In the genomic region with DNA sequence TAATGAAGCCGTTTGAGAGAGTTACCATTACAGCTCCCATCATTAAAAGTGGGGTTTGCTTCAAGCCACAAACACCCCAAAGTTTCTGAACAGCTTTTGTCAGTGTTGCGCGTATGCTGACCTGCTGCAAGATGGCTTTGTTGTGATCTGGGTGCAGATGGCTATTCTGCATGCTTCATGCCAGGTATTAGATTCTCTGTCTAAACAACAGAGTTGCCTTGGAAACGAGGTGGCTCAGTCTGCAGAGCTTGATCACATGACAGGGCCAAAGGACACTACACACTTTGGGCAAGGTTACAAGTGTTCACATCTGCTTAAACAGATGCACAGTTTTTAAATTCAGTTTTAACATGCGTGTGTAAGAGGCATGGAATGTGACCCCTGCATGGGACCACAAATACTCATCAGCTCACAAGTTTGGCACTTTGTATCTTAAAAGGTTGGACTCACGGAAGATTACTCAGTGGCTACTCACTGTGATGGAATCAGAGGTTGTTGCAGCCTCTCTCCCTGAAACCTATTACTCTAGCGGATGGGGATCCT, we compare ENCODE assay signal across 28 mouse cellular contexts.
DNase-seq lines count a peak whose midpoint lies in the region; ATAC-seq and TF ChIP-seq lines count a peak whose summit lies in the region.
"Had no signal": no experiment of that assay in that cellular context is flagged by ENCODE, and none has a peak within 500 bp of the region (broad histone marks: within the 10 kb centered on the region; RNA-seq: fewer than 3 reads in every experiment).

No protein-coding gene starts in this region.

- 0 out of 2 replicates have a peak, but pooled peaks cover 3% of the 10 kb centered on the region for H3K4me1 ChIP-seq in forebrain, postnatal 0 days (ENCODE audit: insufficient read depth)
- H3K4me1 ChIP-seq in forebrain, embryonic 12.5 days: peaks cover 17% of the 10 kb centered on the region
- peaks cover 6% of the 10 kb centered on the region; the same call in 1 of the 2 replicates for H3K4me1 ChIP-seq in midbrain, embryonic 11.5 days (ENCODE audit: control insufficient read depth, insufficient read depth, low read length)
- H3K4me1 ChIP-seq in midbrain, embryonic 13.5 days (replicated peaks): 0 out of 2 replicates have a peak, but pooled peaks cover 11% of the 10 kb centered on the region
- H3K4me1 ChIP-seq in limb, embryonic 13.5 days: peaks cover 67% of the 10 kb centered on the region
- H3K4me1 ChIP-seq: liver, embryonic 13.5 days had no signal

- TF ChIP-seq CTCF in forebrain, postnatal 0 days (IDR thresholded peaks at IDR 0.05; ENCODE audit: low read depth): no peak
- TF ChIP-seq CTCF in layer of hippocampus, adult 2 months (conservative IDR thresholded peaks at IDR 0.05): no peak

- no peaks in the 10 kb centered on the region for H3K36me3 ChIP-seq in forebrain, postnatal 0 days (ENCODE audit: insufficient read depth)
- H3K36me3 ChIP-seq in forebrain, embryonic 12.5 days (replicated peaks): no peaks in the 10 kb centered on the region
- H3K36me3 ChIP-seq in midbrain, embryonic 11.5 days (ENCODE audit: control insufficient read depth, insufficient read depth, low read length): no peaks in the 10 kb centered on the region
- no peaks in the 10 kb centered on the region for H3K36me3 ChIP-seq in midbrain, embryonic 13.5 days
- no peaks in the 10 kb centered on the region for H3K36me3 ChIP-seq in limb, embryonic 13.5 days
- H3K36me3 ChIP-seq: forebrain, embryonic 15.5 days; G1E; heart, embryonic 12.5 days; hindbrain, embryonic 12.5 days; liver, embryonic 13.5 days; neural tube, embryonic 12.5 days had no signal

- H3K9me3 ChIP-seq in forebrain, postnatal 0 days (ENCODE audit: low read length): no peaks in the 10 kb centered on the region
- no peaks in the 10 kb centered on the region for H3K9me3 ChIP-seq in forebrain, embryonic 12.5 days
- H3K9me3 ChIP-seq in midbrain, embryonic 11.5 days (ENCODE audit: control insufficient read depth, low read length): no peaks in the 10 kb centered on the region
- H3K9me3 ChIP-seq in midbrain, embryonic 13.5 days: no peaks in the 10 kb centered on the region
- no peaks in the 10 kb centered on the region for H3K9me3 ChIP-seq in limb, embryonic 13.5 days
- H3K9me3 ChIP-seq: forebrain, embryonic 15.5 days; heart, embryonic 12.5 days; hindbrain, embryonic 12.5 days; liver, embryonic 13.5 days; megakaryocyte, embryonic 14.5 days; neural tube, embryonic 12.5 days had no signal

- WGBS in forebrain, postnatal 0 days: 59% methylated on average over 7 of the region's 7 CpGs
- WGBS in forebrain, embryonic 12.5 days: 76% methylated on average over 7 of the region's 7 CpGs
- WGBS in midbrain, embryonic 11.5 days: 80% methylated on average over 7 of the region's 7 CpGs
- WGBS in midbrain, embryonic 13.5 days: 71% methylated on average over 7 of the region's 7 CpGs
- WGBS in limb, embryonic 13.5 days: 55% methylated on average over 7 of the region's 7 CpGs

- no peak overlapping the region for H3K27ac ChIP-seq in forebrain, postnatal 0 days (ENCODE audit: low read depth, low read length)
- no peak overlapping the region for H3K27ac ChIP-seq in forebrain, embryonic 12.5 days
- no peak overlapping the region for H3K27ac ChIP-seq in midbrain, embryonic 11.5 days (ENCODE audit: low read depth, low read length)
- H3K27ac ChIP-seq in midbrain, embryonic 13.5 days: no peak overlapping the region
- peak overlapping the region; percentile 69; the same call in 1 of the 2 replicates for H3K27ac ChIP-seq in limb, embryonic 13.5 days
- H3K27ac ChIP-seq in layer of hippocampus, adult 2 months: no peak overlapping the region
- H3K27ac ChIP-seq: forebrain, embryonic 15.5 days; hindbrain, embryonic 12.5 days; liver, embryonic 13.5 days; neural tube, embryonic 12.5 days had no signal

- no peak for DNase-seq in forebrain, postnatal 0 days
- DNase-seq in midbrain, embryonic 11.5 days (ENCODE audit: low spot score, missing footprints): peak; percentile 61
- DNase-seq in left cerebral cortex, adult 11 months (ENCODE audit: low spot score): no peak
- DNase-seq in thymus, postnatal 0 days (ENCODE audit: low spot score): no peak
- no peak for DNase-seq in layer of hippocampus, adult 2 months (ENCODE audit: low spot score in 2 of 2)
- DNase-seq: adrenal gland, adult 8-10 months; cerebellum, adult 2 months; cerebellum, postnatal 25 days; gastrocnemius, postnatal 10 days; heart, adult 18-20 months; heart, postnatal 10 days; kidney, adult 18-20 months; kidney, postnatal 14 days; liver, embryonic 13.5 days; lung, embryonic 14.5 days; lung, postnatal 36 days; right cerebral cortex, postnatal 14 days had no signal

- H3K4me2 ChIP-seq in forebrain, postnatal 0 days (ENCODE audit: low read depth): no peak overlapping the region
- no peak overlapping the region for H3K4me2 ChIP-seq in forebrain, embryonic 12.5 days
- no peak overlapping the region for H3K4me2 ChIP-seq in midbrain, embryonic 11.5 days
- H3K4me2 ChIP-seq in midbrain, embryonic 13.5 days (replicated peaks): no peak overlapping the region
- H3K4me2 ChIP-seq in limb, embryonic 13.5 days (replicated peaks): peak overlapping the region; percentile 14; the same call in 1 of the 2 replicates
- H3K4me2 ChIP-seq: forebrain, embryonic 15.5 days; heart, embryonic 12.5 days; hindbrain, embryonic 12.5 days; liver, embryonic 13.5 days; lung, embryonic 14.5 days; neural tube, embryonic 12.5 days had no signal

- no peak overlapping the region for H3K4me3 ChIP-seq in forebrain, postnatal 0 days (ENCODE audit: low read depth, low read length)
- H3K4me3 ChIP-seq in forebrain, embryonic 12.5 days (replicated peaks): no peak overlapping the region
- H3K4me3 ChIP-seq in midbrain, embryonic 11.5 days (ENCODE audit: low read depth, low read length): no peak overlapping the region
- no peak overlapping the region for H3K4me3 ChIP-seq in midbrain, embryonic 13.5 days (replicated peaks)
- H3K4me3 ChIP-seq in limb, embryonic 13.5 days: no peak overlapping the region
- H3K4me3 ChIP-seq in layer of hippocampus, adult 2 months: no peak overlapping the region
- H3K4me3 ChIP-seq: forebrain, embryonic 15.5 days; heart, embryonic 12.5 days; hindbrain, embryonic 12.5 days; liver, embryonic 13.5 days; megakaryocyte, embryonic 14.5 days; neural tube, embryonic 12.5 days had no signal

- H3K9ac ChIP-seq in forebrain, postnatal 0 days: no peak overlapping the region
- H3K9ac ChIP-seq in forebrain, embryonic 12.5 days: no peak overlapping the region
- no peak overlapping the region for H3K9ac ChIP-seq in midbrain, embryonic 11.5 days (ENCODE audit: low read length)
- H3K9ac ChIP-seq in midbrain, embryonic 13.5 days (replicated peaks): no peak overlapping the region
- H3K9ac ChIP-seq in limb, embryonic 13.5 days: no peak overlapping the region
- H3K9ac ChIP-seq: forebrain, embryonic 15.5 days; heart, embryonic 12.5 days; hindbrain, embryonic 12.5 days; liver, embryonic 13.5 days; lung, embryonic 14.5 days; neural tube, embryonic 12.5 days had no signal

- ATAC-seq in forebrain, postnatal 0 days: 0 out of 2 replicates have a peak, but pooled peaks have one; percentile 38
- no peak for ATAC-seq in forebrain, embryonic 12.5 days (ENCODE audit: low FRiP score)
- ATAC-seq in midbrain, embryonic 11.5 days (ENCODE audit: low FRiP score): no peak; the same call in 1 of the 2 replicates
- ATAC-seq in midbrain, embryonic 13.5 days: no peak
- 0 out of 2 replicates have a peak, but pooled peaks have one; percentile 4 for ATAC-seq in limb, embryonic 13.5 days (ENCODE audit: low FRiP score, low read depth)
- ATAC-seq: forebrain, embryonic 15.5 days; inflammation-experienced regulatory T-cells, adult 6 months had no signal

- H3K27me3 ChIP-seq in forebrain, postnatal 0 days (ENCODE audit: insufficient read depth, low read length): no peaks in the 10 kb centered on the region; the same call in 1 of the 2 replicates
- peaks cover 52% of the 10 kb centered on the region for H3K27me3 ChIP-seq in forebrain, embryonic 12.5 days
- H3K27me3 ChIP-seq in midbrain, embryonic 11.5 days (ENCODE audit: control insufficient read depth, insufficient read depth, low read length): no peaks in the 10 kb centered on the region
- no peaks in the 10 kb centered on the region for H3K27me3 ChIP-seq in midbrain, embryonic 13.5 days
- no peaks in the 10 kb centered on the region for H3K27me3 ChIP-seq in limb, embryonic 13.5 days
- H3K27me3 ChIP-seq: CH12.LX; heart, embryonic 12.5 days; hindbrain, embryonic 12.5 days; liver, embryonic 13.5 days; megakaryocyte, embryonic 14.5 days; neural tube, embryonic 12.5 days had no signal

Comparison
In these comparisons a context has a peak if more than half of its experiments do, and no peak if none do; other contexts are left out.
1. ATAC-seq: peak in forebrain, postnatal 0 days (single experiment) and limb, embryonic 13.5 days (single experiment); none in forebrain, embryonic 12.5 days (single experiment), midbrain, embryonic 11.5 days (single experiment) and midbrain, embryonic 13.5 days (single experiment).